Mouse (Mus musculus) bone marrow, adult 2 months (tissue): Measurements from ENCODE around the gene Pacrg.

Source experiments
- CTCF ChIP-seq: fragments of 200-500 bp; IDR thresholded peaks from 2 replicates; pipeline ENCODE4 v1.5.1; 2011; ENCODE audit warnings: low read length, control low read depth; ENCODE audit not compliant: control insufficient read depth, insufficient read depth
- POLR2A ChIP-seq: fragments of 200-500 bp; IDR thresholded peaks from 2 replicates; pipeline ENCODE4 v1.6.1; 2011; ENCODE audit warnings: low read depth, mild to moderate bottlenecking, control low read depth, low read length, borderline replicate concordance; ENCODE audit not compliant: control insufficient read depth

DNA sequence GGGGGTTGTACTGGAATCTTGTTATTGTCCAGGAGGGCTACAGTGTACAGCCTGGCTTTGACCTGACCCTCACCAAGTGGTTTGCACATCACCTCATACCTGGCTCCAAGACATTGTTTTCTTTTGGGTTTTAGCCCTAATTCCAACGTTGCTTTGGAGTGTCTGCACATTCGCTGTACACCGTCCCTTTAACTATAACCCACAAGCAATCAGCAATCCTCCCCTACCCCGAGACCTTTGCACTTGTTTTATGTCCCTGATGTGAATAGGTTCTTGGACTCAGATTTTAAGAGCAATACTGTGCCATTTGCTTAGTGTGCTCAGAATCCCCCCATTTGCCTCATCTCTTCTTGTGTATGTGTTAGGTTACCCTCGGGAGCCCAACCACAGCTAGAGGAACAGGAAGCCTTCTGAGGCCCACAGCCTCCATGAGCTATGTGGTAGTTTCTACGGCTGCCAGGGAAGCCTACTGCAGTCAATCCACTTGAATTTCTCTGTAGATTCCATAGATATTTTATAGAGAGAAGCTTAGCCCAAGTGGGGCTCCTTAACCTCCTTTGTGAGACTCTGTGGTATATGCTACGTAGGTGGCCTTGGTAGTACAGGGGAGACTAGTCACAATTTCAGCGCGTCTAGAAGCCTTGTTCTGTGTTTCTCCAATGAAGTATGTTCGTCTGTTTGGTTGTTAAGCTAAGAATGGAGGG lies 442.0 kb downstream of the Pacrg start:
- TF ChIP-seq POLR2A (no peak), CTCF (no peak)
